Comparison of ENCODE assay signal across 19 mouse cellular contexts in the genomic region with DNA sequence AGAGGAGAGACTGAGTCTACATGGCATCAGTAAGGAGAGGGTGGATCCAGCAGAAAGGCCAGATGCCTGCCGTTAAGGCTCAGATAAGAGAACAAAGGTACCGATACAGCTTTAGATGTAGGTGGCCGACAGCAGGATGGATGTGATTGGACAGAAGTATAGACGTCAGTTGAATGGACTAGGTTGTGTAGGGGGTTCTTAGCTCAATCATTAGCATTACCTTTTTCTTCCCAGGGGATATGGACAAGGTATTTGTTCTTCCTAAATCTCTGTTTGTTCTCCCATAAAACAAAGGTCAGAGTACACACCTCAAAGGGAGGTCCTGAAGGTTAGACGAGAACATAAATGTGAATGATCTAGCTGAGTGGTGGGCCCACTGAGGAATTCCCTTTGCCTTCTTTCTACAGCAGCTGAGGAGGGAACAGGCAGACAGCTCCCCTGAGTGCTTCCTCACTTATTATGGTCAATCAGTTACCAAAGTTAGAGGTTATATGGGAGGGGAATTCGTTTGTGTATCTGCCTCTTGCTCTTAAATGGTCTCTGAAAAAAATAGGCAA.
"Had no signal": no experiment of that assay in that cellular context is flagged by ENCODE, and none has a peak within 500 bp of the region (broad histone marks: within the 10 kb centered on the region; RNA-seq: fewer than 3 reads in every experiment).

No protein-coding gene starts in this region.

- ATAC-seq: midbrain, embryonic 16.5 days had no signal

- H3K27ac ChIP-seq: macrophage; midbrain, embryonic 10.5 days; midbrain, embryonic 12.5 days; neural tube, embryonic 13.5 days; neural tube, embryonic 15.5 days had no signal

- H3K4me2 ChIP-seq: lung, embryonic 14.5 days; midbrain, embryonic 12.5 days; neural tube, embryonic 13.5 days; neural tube, embryonic 15.5 days had no signal

- H3K9ac ChIP-seq: lung, embryonic 14.5 days; midbrain, embryonic 12.5 days; neural tube, embryonic 13.5 days; neural tube, embryonic 15.5 days had no signal

- H3K4me1 ChIP-seq: midbrain, embryonic 10.5 days; midbrain, embryonic 12.5 days; neural tube, embryonic 13.5 days; neural tube, embryonic 15.5 days had no signal

- H3K27me3 ChIP-seq: midbrain, embryonic 12.5 days; neural tube, embryonic 13.5 days; neural tube, embryonic 15.5 days had no signal

- DNase-seq: lung, adult 18-20 months; lung, embryonic 14.5 days; lung, postnatal 10 days; midbrain, embryonic 14.5 days; retina, postnatal 1 day; right cerebral cortex, adult 18-20 months; right cerebral cortex, postnatal 25 days; right cerebral cortex, postnatal 4 days; spleen, adult 18-20 months; thymus, adult 18-20 months; thymus, postnatal 14 days; thymus, postnatal 36 days had no signal

- H3K4me3 ChIP-seq: midbrain, embryonic 10.5 days; midbrain, embryonic 12.5 days; myocyte; neural tube, embryonic 13.5 days; neural tube, embryonic 15.5 days had no signal

- H3K36me3 ChIP-seq: midbrain, embryonic 10.5 days; midbrain, embryonic 12.5 days; neural tube, embryonic 13.5 days; neural tube, embryonic 15.5 days had no signal
